Mouse (Mus musculus) stomach, postnatal 0 days (tissue): ENCODE data around the gene Car5b.

Source experiments
- CTCF ChIP-seq: IDR thresholded peaks from 2 replicates; pipeline ENCODE4 v1.5.1; 2016; ENCODE audit warnings: antibody characterized with exemption, low read depth, mild to moderate bottlenecking, moderate library complexity
- EP300 ChIP-seq: optimal IDR thresholded peaks from 2 replicates; pipeline ENCODE3; 2016; ENCODE audit warnings: antibody characterized with exemption

DNA sequence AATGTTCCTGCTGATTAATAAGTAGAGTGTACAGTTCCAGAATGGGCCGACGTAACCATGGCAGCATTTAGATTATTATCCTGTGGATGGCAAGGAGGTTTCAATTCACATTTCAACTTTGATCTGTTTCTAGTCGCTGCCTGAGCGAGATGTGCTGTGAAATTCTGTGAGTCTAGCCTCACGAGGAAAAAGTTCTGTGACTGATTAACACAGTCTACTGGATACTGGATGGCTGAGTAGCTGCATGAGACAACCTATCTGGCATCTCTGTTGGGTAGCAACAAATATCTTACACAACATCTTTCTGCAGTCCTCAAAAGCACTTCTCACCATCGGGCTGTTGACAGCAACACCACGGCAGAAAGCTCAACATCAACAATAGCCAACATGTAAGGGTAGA, 4.7 kb upstream of the Car5b start:
- TF ChIP-seq CTCF (no peak), EP300 (no peak)
